Mouse (Mus musculus) limb, embryonic 12.5 days (tissue): ENCODE data around the gene Gm49321. TPM values are rescaled to one million over a fixed set of nuclear protein-coding genes. Genes with fewer than 3 reads are reported as not detected.

Experiments
- ATAC-seq: fragments of 200-750 bp; cut with Nextera tagmentation; 2 replicates; pipeline ENCODE4 v1.8.0; 2017; ENCODE audit warnings: low read depth, moderate TSS enrichment; ENCODE audit not compliant: insufficient number of reproducible peaks, insufficient read depth, low FRiP score, low TSS enrichment
- H3K27ac ChIP-seq: fragments of 300-500 bp; sonication (generic); 2 replicates; pipeline ENCODE4 v1.5.1; 2016; ENCODE audit warnings: mild to moderate bottlenecking, moderate library complexity
- H3K27me3 ChIP-seq: fragments of 300-500 bp; sonication (generic); 2 replicates; pipeline ENCODE4 v1.6.1; 2016; ENCODE audit warnings: mild to moderate bottlenecking, moderate library complexity
- H3K36me3 ChIP-seq: fragments of 300-500 bp; sonication (generic); 2 replicates; pipeline ENCODE4 v1.6.1; 2016; ENCODE audit warnings: mild to moderate bottlenecking, moderate library complexity
- H3K4me1 ChIP-seq: fragments of 300-500 bp; sonication (generic); replicated peaks from 2 replicates; pipeline ENCODE4 v1.6.1; 2016
- H3K4me2 ChIP-seq: fragments of 300-500 bp; sonication (generic); 2 replicates; pipeline ENCODE4 v1.6.1; 2016; ENCODE audit warnings: mild to moderate bottlenecking, moderate library complexity
- H3K4me3 ChIP-seq: fragments of 300-500 bp; sonication (generic); replicated peaks from 2 replicates; pipeline ENCODE4 v1.5.1; 2016; ENCODE audit warnings: mild to moderate bottlenecking
- H3K9ac ChIP-seq: fragments of 300-500 bp; sonication (generic); replicated peaks from 2 replicates; pipeline ENCODE4 v1.6.1; 2016; ENCODE audit warnings: mild to moderate bottlenecking, moderate library complexity
- H3K9me3 ChIP-seq: fragments of 300-500 bp; sonication (generic); 2 replicates; pipeline ENCODE4 v1.6.1; 2016; ENCODE audit warnings: mild to moderate bottlenecking, moderate library complexity
- WGBS: fragments of 180-500 bp; shearing (Covaris S2); methylation state at CpG from one replicate; pipeline ENCODE4 v1.1.7; 2016; 5-methylcytosine and 5-hydroxymethylcytosine counted together
- polyA plus RNA-seq: library from polyadenylated mRNA; unstranded; fragments of >200 nt; fragmentation: Nextera tagmentation; extraction: Ambion mirVana; gene quantifications from 2 replicates; pipeline ENCODE4 v1.2.1, GENCODE M21; 2016

Gm49321 gene
- polyA plus RNA-seq, 1 experiment from 2014 or later, result 13.7 TPM

DNA sequence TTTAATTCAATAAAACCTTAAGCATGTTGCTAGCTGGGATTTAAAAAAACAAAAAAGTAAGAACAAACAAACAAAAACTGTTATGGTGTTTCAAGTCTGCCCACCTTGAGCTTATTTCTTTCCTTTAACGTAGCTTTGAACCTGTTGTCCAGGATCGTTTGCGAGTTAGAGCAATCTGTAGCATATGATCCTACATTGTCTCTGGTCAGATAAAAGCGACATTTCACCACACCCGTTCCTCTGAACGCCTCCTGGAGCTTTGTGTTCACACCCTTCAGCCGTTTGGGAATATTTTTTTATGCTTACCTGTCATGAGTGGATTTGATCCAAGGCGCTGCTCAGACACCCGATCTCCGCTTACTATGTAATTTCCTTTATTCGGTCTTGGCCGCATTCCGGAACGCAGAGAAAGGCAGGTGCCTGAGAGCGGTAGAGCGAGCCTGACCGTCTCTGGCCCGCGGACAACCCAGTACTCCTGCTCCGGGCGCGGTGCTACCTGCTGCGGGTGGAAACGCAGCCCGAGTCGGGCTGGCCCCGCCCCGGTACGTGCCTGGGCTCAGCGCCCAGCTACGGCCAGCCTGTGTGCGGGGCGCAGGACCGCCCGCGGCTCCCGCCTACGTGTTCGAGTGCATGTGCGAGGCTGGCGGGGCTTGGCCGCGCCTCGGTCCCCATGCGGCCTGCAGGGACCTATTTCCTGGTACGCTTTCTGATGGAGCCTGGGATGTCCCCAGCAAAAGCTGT is 12.0 kb downstream of the Gm49321 start:
- Histone ChIP-seq H3K4me1 (peaks cover 9% of the 10 kb centered on the region), H3K9ac (peak overlapping the region; percentile 42; the same call in 1 of the 2 replicates), H3K9me3 (no peaks in the 10 kb centered on the region), H3K4me3 (peak overlapping the region; percentile 36), H3K27me3 (peaks cover 15% of the 10 kb centered on the region), H3K4me2 (peak overlapping the region; percentile 67), H3K27ac (no peak overlapping the region), H3K36me3 (peaks cover 24% of the 10 kb centered on the region)
- 7% methylated on average over 46 of the region's 46 CpGs for WGBS
- ATAC-seq, result peak; percentile 71; the same call in 1 of the 2 replicates

- Histone ChIP-seq H3K4me3 (peak overlapping the region; percentile 35), H3K27me3 (peaks cover 15% of the 10 kb centered on the region), H3K4me1 (peaks cover 9% of the 10 kb centered on the region), H3K36me3 (peaks cover 6% of the 10 kb centered on the region; the same call in 1 of the 2 replicates), H3K27ac (no peak overlapping the region), H3K4me2 (peak overlapping the region; percentile 61), H3K9me3 (no peaks in the 10 kb centered on the region), H3K9ac (peak overlapping the region; percentile 55; the same call in 1 of the 2 replicates)
- ATAC-seq, result no peak
- WGBS, result 10% methylated on average over 15 of the region's 15 CpGs
These were observed 15.4 kb downstream of the Gm49321 start for GRCm38 (mm10) chr12:73952879-73953278.

DNA sequence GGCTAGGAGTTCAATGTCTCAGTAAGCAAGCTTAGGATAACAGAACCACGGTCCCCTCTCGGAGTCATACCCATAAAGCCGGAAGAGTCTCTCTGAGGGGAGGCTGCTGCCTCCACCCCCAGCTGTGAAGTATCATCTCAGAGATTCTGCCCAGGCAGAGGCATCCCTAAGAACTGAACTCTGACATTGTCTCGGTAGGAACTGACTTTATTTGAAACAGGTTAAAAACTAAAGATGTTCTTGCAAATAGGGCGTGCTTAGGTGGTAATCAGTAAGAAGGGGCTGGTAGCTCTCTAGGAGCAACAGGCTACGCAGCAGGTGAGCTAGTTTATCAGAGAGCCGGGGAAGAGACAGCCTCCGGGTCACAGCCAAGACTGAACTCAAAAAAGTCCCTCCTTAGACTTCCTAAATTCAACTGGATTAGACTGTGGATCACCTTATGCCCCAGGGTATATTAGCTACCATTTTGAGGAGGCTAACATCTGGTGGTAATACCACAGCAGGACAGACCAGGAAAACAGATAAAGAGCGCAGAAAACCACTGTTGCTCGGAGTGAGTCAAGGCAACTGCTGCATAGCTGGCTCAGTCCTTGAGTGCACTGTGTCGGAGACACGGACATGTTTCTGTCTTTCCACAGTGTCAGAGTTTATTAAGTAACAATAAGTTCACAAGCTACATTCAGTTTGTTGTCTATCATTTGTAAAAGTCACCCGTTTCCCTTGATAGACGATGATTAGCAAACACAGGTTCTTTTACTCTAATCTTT is 16.1 kb downstream of the Gm49321 start:
- Histone ChIP-seq H3K4me1 (peaks cover 9% of the 10 kb centered on the region), H3K36me3 (peaks cover 1% of the 10 kb centered on the region; the same call in 1 of the 2 replicates), H3K4me2 (peak overlapping the region; percentile 61), H3K9ac (no peak overlapping the region), H3K9me3 (no peaks in the 10 kb centered on the region), H3K4me3 (peak overlapping the region; percentile 35), H3K27ac (no peak overlapping the region), H3K27me3 (peaks cover 10% of the 10 kb centered on the region)
- 49% methylated on average over 14 of the region's 14 CpGs for WGBS
- no peak for ATAC-seq

DNA sequence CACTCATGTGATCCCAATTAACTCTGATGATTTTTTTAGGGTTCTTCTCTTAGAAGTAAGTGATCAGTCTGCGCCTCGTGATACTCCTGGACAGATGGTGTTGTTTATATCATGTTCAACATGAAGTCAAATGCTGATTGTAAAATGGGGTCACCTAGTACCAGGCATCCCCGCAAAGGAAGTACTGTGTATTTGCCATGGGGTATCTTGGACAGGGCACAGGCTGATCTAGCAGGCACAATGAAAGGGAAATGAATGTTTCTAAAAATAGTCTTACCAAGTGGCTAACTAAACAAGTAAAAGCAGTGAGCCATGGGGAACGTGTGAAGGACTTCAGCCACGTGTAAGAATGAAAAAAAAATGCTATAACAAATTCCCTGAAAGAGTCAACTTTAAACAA is 17.3 kb downstream of the Gm49321 start:
- Histone ChIP-seq H3K27ac (no peak overlapping the region), H3K4me3 (no peak overlapping the region), H3K36me3 (no peaks in the 10 kb centered on the region), H3K27me3 (peaks cover 1% of the 10 kb centered on the region; the same call in 1 of the 2 replicates), H3K4me1 (peaks cover 3% of the 10 kb centered on the region; the same call in 1 of the 2 replicates), H3K9me3 (no peaks in the 10 kb centered on the region), H3K4me2 (no peak overlapping the region), H3K9ac (no peak overlapping the region)
- 77% methylated on average over 5 of the region's 5 CpGs for WGBS
- ATAC-seq, result no peak

- H3K4me2 ChIP-seq, result no peak overlapping the region
- no peaks in the 10 kb centered on the region for H3K27me3 ChIP-seq
- no peaks in the 10 kb centered on the region for H3K36me3 ChIP-seq
- no peak for ATAC-seq
- H3K4me1 ChIP-seq, result 0 out of 2 replicates have a peak, but pooled peaks cover 2% of the 10 kb centered on the region
- no peak overlapping the region for H3K9ac ChIP-seq
- 91% methylated on average over 3 of the region's 3 CpGs for whole genome bisulfite sequencing
- no peak overlapping the region for H3K4me3 ChIP-seq
- no peaks in the 10 kb centered on the region for H3K9me3 ChIP-seq
- H3K27ac ChIP-seq, result no peak overlapping the region
These were observed 20.2 kb downstream of the Gm49321 start for GRCm38 (mm10) chr12:73957676-73958075.

GRCm38 (mm10) chr12:73958830-73959229 is 21.4 kb downstream of the Gm49321 start:
- no peak overlapping the region for H3K4me3 ChIP-seq
- H3K4me1 ChIP-seq, result 0 out of 2 replicates have a peak, but pooled peaks cover under 1% of the 10 kb centered on the region
- H3K27me3 ChIP-seq, result no peaks in the 10 kb centered on the region
- no peak overlapping the region for H3K27ac ChIP-seq
- H3K36me3 ChIP-seq, result no peaks in the 10 kb centered on the region
- no peak overlapping the region for H3K4me2 ChIP-seq
- no peak overlapping the region for H3K9ac ChIP-seq
- no peak for ATAC-seq
- 81% methylated on average over 2 of the region's 2 CpGs for WGBS
- no peaks in the 10 kb centered on the region for H3K9me3 ChIP-seq

GRCm38 (mm10) chr12:73964291-73965281 is 27.1 kb downstream of the Gm49321 start, which contains the start of gene Snapc1:
Gene Snapc1, plus strand, starts transcription at chr12:73964481.
- H3K9me3 ChIP-seq, result no peaks in the 10 kb centered on the region
- peak within 1 kb of the TSS; percentile 78 for H3K4me2 ChIP-seq
- ATAC-seq, result peak; percentile 99
- H3K27me3 ChIP-seq, result no peaks in the 10 kb centered on the region
- peak within 1 kb of the TSS; percentile 81 for H3K4me3 ChIP-seq
- H3K27ac ChIP-seq, result peak within 1 kb of the TSS; percentile 76; the same call in 1 of the 2 replicates
- 2% methylated on average over 60 of the region's 60 CpGs for WGBS
- peak within 1 kb of the TSS; percentile 85 for H3K9ac ChIP-seq
- peaks cover 23% of the 10 kb centered on the region for H3K36me3 ChIP-seq
- peaks cover 7% of the 10 kb centered on the region for H3K4me1 ChIP-seq

DNA sequence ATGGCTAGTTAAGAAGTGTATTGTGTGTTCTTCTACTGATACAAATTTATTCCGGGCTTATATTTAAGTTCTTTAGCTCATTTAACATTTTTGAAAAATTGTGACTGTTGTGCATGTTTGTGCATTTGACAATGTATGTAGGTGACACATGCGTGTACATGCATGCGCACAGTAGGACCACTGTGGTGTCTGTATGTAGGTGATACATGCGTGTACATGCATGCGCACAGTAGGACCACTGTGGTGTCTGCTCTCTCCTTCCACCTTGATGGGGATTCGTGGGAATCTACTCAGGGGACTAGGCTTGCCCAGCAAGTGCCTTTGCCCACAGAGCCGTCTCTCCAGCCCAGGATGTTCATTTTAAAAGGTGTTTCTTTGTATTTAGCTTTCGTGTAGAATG is 31.7 kb downstream of the Gm49321 start:
- Histone ChIP-seq H3K36me3 (peaks cover 62% of the 10 kb centered on the region), H3K27me3 (no peaks in the 10 kb centered on the region), H3K9me3 (peaks cover 7% of the 10 kb centered on the region; the same call in 1 of the 2 replicates), H3K27ac (no peak overlapping the region), H3K4me2 (no peak overlapping the region), H3K9ac (no peak overlapping the region), H3K4me1 (peaks cover 7% of the 10 kb centered on the region), H3K4me3 (no peak overlapping the region)
- 96% methylated on average over 8 of the region's 8 CpGs for WGBS
- ATAC-seq, result no peak

- Histone ChIP-seq H3K9ac (no peak overlapping the region), H3K4me3 (no peak overlapping the region), H3K27me3 (no peaks in the 10 kb centered on the region), H3K27ac (no peak overlapping the region), H3K9me3 (peaks cover 7% of the 10 kb centered on the region; the same call in 1 of the 2 replicates), H3K4me1 (no peaks in the 10 kb centered on the region), H3K4me2 (no peak overlapping the region), H3K36me3 (peaks cover 87% of the 10 kb centered on the region)
- ATAC-seq, result no peak
- 88% methylated on average over 6 of the region's 6 CpGs for WGBS
These were observed 37.1 kb downstream of the Gm49321 start for GRCm38 (mm10) chr12:73974584-73974983.

DNA sequence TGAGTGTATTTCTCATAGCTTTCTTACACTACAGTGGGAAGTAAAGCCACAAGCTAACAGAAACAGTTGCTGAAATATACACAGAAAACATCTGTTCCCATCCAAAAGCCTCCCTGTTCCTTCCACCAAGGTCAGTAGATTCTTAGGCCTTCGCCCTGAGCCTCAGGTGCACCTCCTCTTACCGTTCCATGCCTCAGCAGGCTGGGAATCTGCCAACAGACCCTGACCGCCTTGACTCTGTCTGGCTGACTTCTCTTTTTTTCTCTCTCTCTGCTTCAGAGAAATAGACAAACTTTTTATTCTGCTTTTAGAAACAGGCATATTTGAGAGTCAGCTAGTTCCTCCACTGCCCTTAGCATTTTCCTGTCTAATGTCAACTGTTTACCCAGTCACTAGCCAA is 40.7 kb downstream of the Gm49321 start:
- Histone ChIP-seq H3K9me3 (no peaks in the 10 kb centered on the region), H3K27ac (no peak overlapping the region), H3K4me2 (no peak overlapping the region), H3K9ac (no peak overlapping the region), H3K27me3 (no peaks in the 10 kb centered on the region), H3K4me3 (no peak overlapping the region), H3K4me1 (no peaks in the 10 kb centered on the region), H3K36me3 (peaks cover 80% of the 10 kb centered on the region)
- 90% methylated on average over 3 of the region's 3 CpGs for WGBS
- no peak for ATAC-seq
